Mouse (Mus musculus): ENCODE measurements at regions not wholly inside any gene's neighbourhood (a gene's known extent, or its start where the extent isn't known, plus 50 kb on each side); places are given as distances from the start of the nearest gene placed in this dataset.

DNA sequence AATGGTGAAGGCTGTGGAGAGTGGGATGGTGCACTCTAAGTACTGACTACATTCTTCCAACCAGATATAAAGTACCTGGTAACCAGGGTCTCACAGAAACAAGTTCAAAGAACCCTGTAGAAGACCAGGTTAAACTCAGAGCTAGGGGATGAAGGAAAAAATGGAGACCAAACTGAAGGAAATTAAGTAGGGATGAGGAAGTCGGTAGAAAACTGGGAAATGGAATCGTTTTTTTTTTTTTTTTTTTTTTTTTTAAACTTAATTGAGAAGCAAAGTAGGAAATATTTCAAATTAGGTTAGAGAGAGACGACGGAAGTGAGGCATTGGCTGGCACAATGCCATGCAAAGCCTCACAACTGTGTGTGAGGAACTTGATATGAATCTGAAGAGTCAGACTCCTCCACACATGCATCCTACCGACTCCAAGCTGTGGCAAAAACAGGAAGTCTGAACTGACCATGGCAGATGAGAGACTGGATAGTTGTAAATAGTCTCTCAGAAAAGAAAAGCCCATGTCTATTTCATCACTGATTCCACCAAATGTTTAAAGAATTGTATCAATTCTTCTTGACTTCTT, 194.2 kb downstream of the Etnk1 start:
- ATAC-seq (ENCODE audit: low read depth) (no peak), DNase-seq (ENCODE audit: low spot score) (no peak)
- H3K4me2 ChIP-seq (ENCODE audit: low read depth, low read length): no peak overlapping the region
- no peaks in the 10 kb centered on the region for H3K4me1 ChIP-seq (ENCODE audit: control insufficient read depth, insufficient read depth, low read length)
- H3K27me3 ChIP-seq (replicated peaks; ENCODE audit: control insufficient read depth, insufficient read depth, low read length): no peaks in the 10 kb centered on the region
- H3K36me3 ChIP-seq (ENCODE audit: control insufficient read depth, insufficient read depth, low read length): no peaks in the 10 kb centered on the region
- no peak overlapping the region for H3K27ac ChIP-seq (replicated peaks; ENCODE audit: low read depth, low read length)
- peaks cover 13% of the 10 kb centered on the region; the same call in 1 of the 2 replicates for H3K9me3 ChIP-seq (ENCODE audit: control insufficient read depth, low read length)
- 62% methylated on average over 5 of the region's 5 CpGs for WGBS
- H3K9ac ChIP-seq (ENCODE audit: low read depth, low read length): no peak overlapping the region
- no peak overlapping the region for H3K4me3 ChIP-seq (ENCODE audit: low read depth, low read length)

DNA sequence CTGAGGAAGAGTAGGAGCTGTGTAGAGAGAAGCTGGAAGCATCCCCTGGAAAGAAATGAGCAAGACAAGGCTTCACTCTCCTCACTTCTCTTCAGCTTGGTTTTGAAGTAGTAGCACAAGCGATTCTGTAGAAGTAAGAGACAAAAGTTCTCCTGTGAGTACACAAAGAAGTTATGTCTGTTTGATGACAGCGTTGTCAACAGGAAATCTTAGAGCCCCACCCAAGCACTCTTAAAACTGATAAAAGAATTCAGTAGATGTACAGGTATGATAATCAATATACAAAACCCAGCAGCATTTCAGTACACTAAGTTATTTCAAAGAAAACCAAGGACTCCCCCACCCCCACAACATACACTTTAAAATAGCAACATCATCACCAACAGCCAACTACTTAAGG, 194.9 kb downstream of the Etnk1 start:
- Histone ChIP-seq H3K27ac (replicated peaks; ENCODE audit: low read depth, low read length) (no peak overlapping the region), H3K4me2 (ENCODE audit: low read depth, low read length) (no peak overlapping the region), H3K9me3 (ENCODE audit: control insufficient read depth, low read length) (peaks cover 13% of the 10 kb centered on the region; the same call in 1 of the 2 replicates), H3K9ac (ENCODE audit: low read depth, low read length) (no peak overlapping the region), H3K27me3 (replicated peaks; ENCODE audit: control insufficient read depth, insufficient read depth, low read length) (no peaks in the 10 kb centered on the region), H3K36me3 (ENCODE audit: control insufficient read depth, insufficient read depth, low read length) (no peaks in the 10 kb centered on the region), H3K4me1 (ENCODE audit: control insufficient read depth, insufficient read depth, low read length) (no peaks in the 10 kb centered on the region), H3K4me3 (ENCODE audit: low read depth, low read length) (no peak overlapping the region)
- no peak for ATAC-seq (ENCODE audit: low read depth)
- no peak for DNase-seq (ENCODE audit: low spot score)
- 91% methylated on average over 2 of the region's 2 CpGs for WGBS

DNA sequence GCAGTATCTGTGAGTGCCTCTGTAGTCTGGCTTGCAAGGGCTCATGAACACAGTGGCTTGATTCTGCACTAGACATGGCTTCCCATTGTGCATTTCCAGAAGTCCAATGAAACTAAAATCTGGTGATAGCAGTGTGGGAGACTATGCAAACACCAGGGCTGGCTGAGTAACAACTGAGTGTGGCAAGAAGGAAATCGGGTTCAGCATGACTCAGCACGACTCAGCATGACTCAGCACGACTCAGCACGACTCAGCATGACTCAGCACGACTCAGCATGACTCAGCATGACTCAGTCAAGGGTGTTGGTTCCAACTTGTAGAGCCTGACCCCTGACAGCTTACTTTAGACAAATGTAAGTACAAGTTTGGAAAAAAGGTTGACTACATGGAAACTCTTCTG, 198.8 kb downstream of the Etnk1 start:
- no peak for ATAC-seq (ENCODE audit: low read depth)
- 88% methylated on average over 5 of the region's 5 CpGs for WGBS
- no peaks in the 10 kb centered on the region for H3K4me1 ChIP-seq (ENCODE audit: control insufficient read depth, insufficient read depth, low read length)

DNA sequence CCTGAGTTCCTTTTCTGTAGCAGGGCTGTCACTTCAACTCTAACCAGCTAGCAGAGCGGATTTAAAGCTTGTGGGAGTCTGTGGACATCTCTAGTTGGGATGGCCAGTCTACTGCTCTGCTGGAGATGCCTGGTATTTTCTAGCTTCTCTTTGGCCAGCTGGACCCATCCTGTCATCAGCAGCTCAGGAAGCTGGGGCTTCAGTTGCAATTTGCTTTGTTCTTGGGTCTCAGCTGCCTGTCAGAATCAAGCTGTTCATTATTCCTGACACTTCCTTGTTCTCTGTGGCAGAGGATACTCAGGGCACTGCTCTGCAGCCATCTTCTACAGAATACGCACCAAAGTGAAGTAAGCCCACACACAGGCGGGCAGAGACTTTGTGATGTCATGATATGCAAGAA, 200.8 kb downstream of the Etnk1 start:
- DNase-seq (ENCODE audit: low spot score) (no peak), ATAC-seq (ENCODE audit: low read depth) (no peak)
- H3K4me1 ChIP-seq (ENCODE audit: control insufficient read depth, insufficient read depth, low read length): no peaks in the 10 kb centered on the region
- no peak overlapping the region for H3K27ac ChIP-seq (replicated peaks; ENCODE audit: low read depth, low read length)
- H3K4me3 ChIP-seq (ENCODE audit: low read depth, low read length): no peak overlapping the region
- H3K36me3 ChIP-seq (ENCODE audit: control insufficient read depth, insufficient read depth, low read length): no peaks in the 10 kb centered on the region
- WGBS: 68% methylated on average over 3 of the region's 3 CpGs
- H3K9me3 ChIP-seq (ENCODE audit: control insufficient read depth, low read length): 0 out of 2 replicates have a peak, but pooled peaks cover 5% of the 10 kb centered on the region
- no peaks in the 10 kb centered on the region for H3K27me3 ChIP-seq (replicated peaks; ENCODE audit: control insufficient read depth, insufficient read depth, low read length)
- no peak overlapping the region for H3K4me2 ChIP-seq (ENCODE audit: low read depth, low read length)
- H3K9ac ChIP-seq (ENCODE audit: low read depth, low read length): no peak overlapping the region

More for the DNA sequence above, 198.8 kb downstream of the Etnk1 start:
- Histone ChIP-seq H3K9me3 (ENCODE audit: control insufficient read depth, low read length) (0 out of 2 replicates have a peak, but pooled peaks cover 5% of the 10 kb centered on the region), H3K27me3 (replicated peaks; ENCODE audit: control insufficient read depth, insufficient read depth, low read length) (no peaks in the 10 kb centered on the region), H3K27ac (replicated peaks; ENCODE audit: low read depth, low read length) (no peak overlapping the region), H3K4me3 (ENCODE audit: low read depth, low read length) (no peak overlapping the region), H3K9ac (ENCODE audit: low read depth, low read length) (no peak overlapping the region), H3K36me3 (ENCODE audit: control insufficient read depth, insufficient read depth, low read length) (no peaks in the 10 kb centered on the region), H3K4me2 (ENCODE audit: low read depth, low read length) (no peak overlapping the region)
- DNase-seq (ENCODE audit: low spot score): no peak

DNA sequence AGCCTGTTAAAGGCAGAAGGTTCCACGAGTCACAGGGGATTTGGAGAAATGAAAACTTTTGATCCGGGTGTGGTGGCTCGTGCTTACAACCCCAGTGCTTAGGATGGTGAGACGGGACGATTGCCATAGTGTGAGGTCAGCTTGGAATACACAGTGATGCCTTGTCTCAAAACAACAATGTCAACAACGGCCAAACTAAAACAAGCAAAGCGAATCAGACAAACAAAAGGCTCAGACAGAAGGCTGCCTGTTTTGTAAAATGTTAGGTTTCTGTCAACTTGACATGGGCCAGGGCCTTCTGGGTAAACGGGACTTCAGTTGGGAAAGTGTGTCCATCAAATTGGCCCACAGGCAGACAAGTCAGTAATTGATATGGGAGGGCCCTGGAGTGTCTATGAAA, 201.6 kb downstream of the Etnk1 start:
- DNase-seq (ENCODE audit: low spot score) (peak; percentile 33), ATAC-seq (ENCODE audit: low read depth) (no peak)
- Histone ChIP-seq H3K4me2 (ENCODE audit: low read depth, low read length) (no peak overlapping the region), H3K27me3 (replicated peaks; ENCODE audit: control insufficient read depth, insufficient read depth, low read length) (no peaks in the 10 kb centered on the region), H3K4me3 (ENCODE audit: low read depth, low read length) (no peak overlapping the region), H3K4me1 (ENCODE audit: control insufficient read depth, insufficient read depth, low read length) (no peaks in the 10 kb centered on the region), H3K9me3 (ENCODE audit: control insufficient read depth, low read length) (0 out of 2 replicates have a peak, but pooled peaks cover 5% of the 10 kb centered on the region), H3K36me3 (ENCODE audit: control insufficient read depth, insufficient read depth, low read length) (no peaks in the 10 kb centered on the region), H3K27ac (replicated peaks; ENCODE audit: low read depth, low read length) (no peak overlapping the region), H3K9ac (ENCODE audit: low read depth, low read length) (no peak overlapping the region)
- 57% methylated on average over 8 of the region's 8 CpGs for WGBS

DNA sequence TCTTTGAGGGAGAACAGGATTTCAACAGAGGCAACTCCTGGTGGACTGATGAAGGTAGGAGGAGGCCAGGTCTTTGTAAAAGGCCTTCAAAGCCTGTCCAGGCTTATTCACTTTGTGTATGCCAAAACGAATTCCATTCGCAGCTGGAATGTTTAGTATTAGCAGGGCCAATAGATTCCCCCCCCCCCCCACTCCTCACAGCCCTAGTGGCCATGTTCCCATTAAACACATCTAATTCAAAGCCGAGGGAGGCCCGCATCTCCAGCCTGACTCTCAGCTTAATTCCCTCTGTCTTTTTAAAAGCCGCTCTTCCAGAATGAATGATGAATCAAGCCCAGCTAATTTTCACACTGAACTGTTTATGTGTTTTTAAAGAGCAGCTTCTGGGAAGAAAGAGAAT, 205.5 kb downstream of the Etnk1 start:
- no peak overlapping the region for H3K9ac ChIP-seq (ENCODE audit: low read depth, low read length)
- no peaks in the 10 kb centered on the region for H3K27me3 ChIP-seq (replicated peaks; ENCODE audit: control insufficient read depth, insufficient read depth, low read length)
- WGBS: 36% methylated on average over 5 of the region's 5 CpGs

DNA sequence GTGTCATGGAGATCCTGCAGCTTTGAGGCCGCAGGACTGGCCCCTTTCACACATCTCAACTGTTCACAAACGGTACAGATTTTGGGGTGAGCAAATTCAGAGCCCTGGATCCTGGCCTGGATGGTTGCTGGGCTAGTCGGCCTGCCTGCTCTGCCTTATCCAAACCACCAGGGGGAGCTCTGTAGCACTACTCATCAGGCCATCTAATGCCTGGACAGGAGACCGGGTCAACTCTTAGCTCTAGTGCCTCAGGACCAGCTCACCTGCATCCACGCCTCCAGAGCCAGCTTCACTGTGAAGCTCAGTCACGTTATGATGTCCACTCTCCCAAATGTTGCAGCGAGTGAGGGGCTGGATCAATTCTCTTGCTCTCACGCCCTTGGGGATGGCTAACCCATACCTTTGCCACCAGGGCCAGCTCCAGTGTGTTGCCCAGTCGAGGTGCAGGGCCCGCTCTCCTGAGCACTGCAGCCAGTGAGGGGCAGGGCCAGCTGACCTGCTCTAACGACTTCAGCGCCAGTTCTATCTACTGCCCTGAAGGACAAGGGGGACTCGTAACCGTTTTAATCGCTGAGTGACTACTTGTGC, 206.8 kb downstream of the Etnk1 start:
- DNase-seq (ENCODE audit: low spot score) (peak; percentile 50), ATAC-seq (ENCODE audit: low read depth) (no peak)
- Histone ChIP-seq H3K36me3 (ENCODE audit: control insufficient read depth, insufficient read depth, low read length) (no peaks in the 10 kb centered on the region), H3K9me3 (ENCODE audit: control insufficient read depth, low read length) (no peaks in the 10 kb centered on the region), H3K4me3 (ENCODE audit: low read depth, low read length) (no peak overlapping the region), H3K27me3 (replicated peaks; ENCODE audit: control insufficient read depth, insufficient read depth, low read length) (no peaks in the 10 kb centered on the region), H3K27ac (replicated peaks; ENCODE audit: low read depth, low read length) (no peak overlapping the region), H3K9ac (ENCODE audit: low read depth, low read length) (no peak overlapping the region), H3K4me2 (ENCODE audit: low read depth, low read length) (no peak overlapping the region), H3K4me1 (ENCODE audit: control insufficient read depth, insufficient read depth, low read length) (no peaks in the 10 kb centered on the region)
- 54% methylated on average over 15 of the region's 15 CpGs for WGBS

More for the DNA sequence above, 205.5 kb downstream of the Etnk1 start:
- no peak overlapping the region for H3K4me3 ChIP-seq (ENCODE audit: low read depth, low read length)
- H3K4me1 ChIP-seq (ENCODE audit: control insufficient read depth, insufficient read depth, low read length): no peaks in the 10 kb centered on the region
- H3K27ac ChIP-seq (replicated peaks; ENCODE audit: low read depth, low read length): no peak overlapping the region
- no peaks in the 10 kb centered on the region for H3K9me3 ChIP-seq (ENCODE audit: control insufficient read depth, low read length)
- H3K4me2 ChIP-seq (ENCODE audit: low read depth, low read length): no peak overlapping the region
- DNase-seq (ENCODE audit: low spot score) (no peak), ATAC-seq (ENCODE audit: low read depth) (no peak)
- H3K36me3 ChIP-seq (ENCODE audit: control insufficient read depth, insufficient read depth, low read length): no peaks in the 10 kb centered on the region

DNA sequence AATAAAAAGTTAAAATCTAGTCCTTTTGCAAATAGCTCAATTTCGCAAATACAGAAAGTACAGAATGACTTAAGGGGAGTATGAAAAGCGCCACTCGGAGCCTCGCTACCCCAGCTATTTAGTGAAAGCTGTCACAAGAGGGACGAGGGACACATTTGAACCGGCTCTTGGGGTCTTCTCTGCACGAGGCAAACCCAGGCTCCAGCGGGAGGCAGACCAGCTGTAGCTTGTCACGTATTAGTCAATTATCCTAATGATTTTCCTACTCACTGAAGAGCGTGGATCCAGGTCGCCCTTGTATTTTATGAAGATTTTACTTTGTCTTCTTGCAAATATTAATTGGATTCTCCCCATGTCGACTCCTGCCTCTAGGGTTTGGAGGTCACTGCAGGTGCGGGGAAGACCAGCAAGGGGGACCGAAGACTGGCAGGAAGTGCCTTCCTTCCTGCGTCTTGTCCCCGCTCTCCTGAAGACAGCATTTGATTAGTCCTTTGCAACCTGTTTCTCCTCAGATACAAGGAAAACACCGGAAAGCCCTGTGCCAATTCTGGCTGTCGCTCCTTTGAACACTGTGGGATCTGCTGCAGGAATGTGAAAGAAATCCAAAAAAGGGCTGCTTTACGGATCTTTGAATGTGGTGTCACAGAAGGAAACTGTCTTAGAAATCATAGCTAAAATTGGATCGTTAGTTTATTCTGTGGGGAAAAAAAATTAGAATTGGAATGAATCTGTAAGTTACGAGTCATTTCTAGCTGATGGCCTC, 209.1 kb downstream of the Etnk1 start:
- WGBS: 75% methylated on average over 21 of the region's 21 CpGs
- DNase-seq (ENCODE audit: low spot score) (no peak), ATAC-seq (ENCODE audit: low read depth) (no peak)
- no peak overlapping the region for H3K9ac ChIP-seq (ENCODE audit: low read depth, low read length)
- H3K4me2 ChIP-seq (ENCODE audit: low read depth, low read length): no peak overlapping the region
- no peaks in the 10 kb centered on the region for H3K27me3 ChIP-seq (replicated peaks; ENCODE audit: control insufficient read depth, insufficient read depth, low read length)
- H3K4me3 ChIP-seq (ENCODE audit: low read depth, low read length): no peak overlapping the region
- no peaks in the 10 kb centered on the region for H3K9me3 ChIP-seq (ENCODE audit: control insufficient read depth, low read length)
- H3K36me3 ChIP-seq (ENCODE audit: control insufficient read depth, insufficient read depth, low read length): no peaks in the 10 kb centered on the region
- H3K27ac ChIP-seq (replicated peaks; ENCODE audit: low read depth, low read length): no peak overlapping the region
- H3K4me1 ChIP-seq (ENCODE audit: control insufficient read depth, insufficient read depth, low read length): no peaks in the 10 kb centered on the region
